Mouse (Mus musculus) myocyte (in vitro differentiated cells): ENCODE data around the gene Fam20c. TPM values are rescaled to one million over a fixed set of nuclear protein-coding genes. Genes with fewer than 3 reads are reported as not detected.

Experiments used
- H3K27me3 ChIP-seq: one replicate; pipeline ENCODE4 v1.6.1; 2011; ENCODE audit not compliant: control insufficient read depth, insufficient read depth, insufficient read length
- H3K36me3 ChIP-seq: one replicate; pipeline ENCODE4 v1.6.1; 2011; ENCODE audit not compliant: control insufficient read depth, insufficient read depth
- H3K4me2 ChIP-seq: one replicate; pipeline ENCODE4 v1.6.1; 2011; ENCODE audit warnings: low read depth, control low read depth
- H3K4me3 ChIP-seq: one replicate; pipeline ENCODE4 v1.5.1; 2011; ENCODE audit warnings: mild to moderate bottlenecking, control low read depth, moderate library complexity
- H3K79me2 ChIP-seq: one replicate; pipeline ENCODE4 v1.6.1; 2011; ENCODE audit not compliant: control insufficient read depth, insufficient read depth
- H3ac ChIP-seq: one replicate; pipeline ENCODE4 v1.6.1; 2011; ENCODE audit not compliant: control insufficient read depth, insufficient read length
- CEBPB ChIP-seq: IDR thresholded peaks from 2 replicates; pipeline ENCODE4 v1.6.1; 2011; ENCODE audit warnings: mild to moderate bottlenecking, moderate library complexity; ENCODE audit not compliant: poor library complexity, insufficient read depth, severe bottlenecking
- E2F4 ChIP-seq: IDR thresholded peaks from one replicate; pipeline ENCODE4 v1.6.1; 2011; ENCODE audit warnings: mild to moderate bottlenecking, control low read depth, moderate library complexity; ENCODE audit not compliant: insufficient read depth
- MAX ChIP-seq: IDR thresholded peaks from one replicate; pipeline ENCODE4 v1.6.1; 2011; ENCODE audit warnings: low read depth, mild to moderate bottlenecking, control low read depth
- MYOD1 ChIP-seq, 3 experiments: IDR thresholded peaks; one replicate each; pipeline ENCODE4 v1.6.1; 2011; ENCODE audit warnings: control low read depth in 2 of 3, low read depth in 2 of 3, mild to moderate bottlenecking in 2 of 3, moderate library complexity in 1 of 3; ENCODE audit not compliant: insufficient read length in 2 of 3, control insufficient read depth in 1 of 3
- MYOG ChIP-seq, 3 experiments: IDR thresholded peaks; one replicate each; pipeline ENCODE4 v1.6.1; 2011; ENCODE audit warnings: control low read depth in 2 of 3, low read depth in 2 of 3, mild to moderate bottlenecking in 2 of 3; ENCODE audit not compliant: insufficient read length in 2 of 3, control insufficient read depth in 1 of 3, insufficient read depth in 1 of 3
- POLR2A ChIP-seq: IDR thresholded peaks from one replicate; pipeline ENCODE4 v1.6.1; 2011; ENCODE audit warnings: low read depth, mild to moderate bottlenecking, control low read depth, moderate library complexity; ENCODE audit not compliant: insufficient read length
- POLR2AphosphoS2 ChIP-seq: IDR thresholded peaks from one replicate; pipeline ENCODE4 v1.6.1; 2011; ENCODE audit warnings: low read depth, control low read depth; ENCODE audit not compliant: insufficient read length
- REST ChIP-seq: IDR thresholded peaks from one replicate; pipeline ENCODE4 v1.6.1; 2011; ENCODE audit warnings: mild to moderate bottlenecking, control low read depth, moderate library complexity; ENCODE audit not compliant: insufficient read depth, insufficient read length
- SRF ChIP-seq: IDR thresholded peaks from one replicate; pipeline ENCODE4 v1.6.1; 2011; ENCODE audit warnings: low read depth; ENCODE audit not compliant: control insufficient read depth, insufficient read length
- TCF12 ChIP-seq: IDR thresholded peaks from one replicate; pipeline ENCODE4 v1.6.1; 2011; ENCODE audit warnings: mild to moderate bottlenecking, control low read depth; ENCODE audit not compliant: poor library complexity, insufficient read depth, severe bottlenecking
- TCF3 ChIP-seq: IDR thresholded peaks from one replicate; pipeline ENCODE4 v1.6.1; 2011; ENCODE audit warnings: low read depth, control low read depth; ENCODE audit not compliant: insufficient read length
- USF1 ChIP-seq: IDR thresholded peaks from one replicate; pipeline ENCODE4 v1.6.1; 2011; ENCODE audit warnings: low read depth, mild to moderate bottlenecking, control low read depth, moderate library complexity
- polyA plus RNA-seq: library from polyadenylated mRNA; unstranded; fragments of >200 nt; fragmentation: generic; extraction: Trizol; gene quantifications from one replicate; pipeline ENCODE4 v1.2.1, GENCODE M21; 2012; ENCODE audit warnings: missing spikeins

Gene Fam20c
- polyA plus RNA-seq, 1 experiment, result 37.5 TPM

- Histone ChIP-seq H3K79me2 (peaks cover 34% of the 10 kb centered on the region), H3ac (no peak overlapping the region), H3K36me3 (peaks cover 6% of the 10 kb centered on the region), H3K4me3 (peak overlapping the region; percentile 66), H3K4me2 (no peak overlapping the region), H3K27me3 (no peaks in the 10 kb centered on the region)
- TF ChIP-seq MYOG (IDR thresholded peaks at IDR 0.05; ENCODE audit: control insufficient read depth in 1 of 3, insufficient read depth in 1 of 3, insufficient read length in 2 of 3, low read depth in 2 of 3), result no peak
- no peak for TF ChIP-seq REST
- TF ChIP-seq SRF, result no peak
- no peak for TF ChIP-seq MYOD1 (IDR thresholded peaks at IDR 0.05; ENCODE audit: control insufficient read depth in 1 of 3, insufficient read length in 2 of 3, low read depth in 2 of 3)
- TF ChIP-seq E2F4, result no peak
- TF ChIP-seq MAX, result no peak
- TF ChIP-seq USF1, result no peak
- TF ChIP-seq TCF3, result no peak
- TF ChIP-seq TCF12, result no peak
- no peak for TF ChIP-seq CEBPB
- no peak for TF ChIP-seq POLR2A
- no peak for TF ChIP-seq POLR2AphosphoS2
These were observed 4.2 kb downstream of the Fam20c start for GRCm38 (mm10) chr5:138758533-138758932.

- Histone ChIP-seq H3K79me2 (peaks cover 28% of the 10 kb centered on the region), H3ac (no peak overlapping the region), H3K27me3 (no peaks in the 10 kb centered on the region), H3K4me3 (no peak overlapping the region), H3K4me2 (no peak overlapping the region), H3K36me3 (peaks cover 9% of the 10 kb centered on the region)
- TF ChIP-seq POLR2A, result no peak
- no peak for TF ChIP-seq E2F4
- no peak for TF ChIP-seq SRF
- TF ChIP-seq REST, result no peak
- TF ChIP-seq MYOD1 (IDR thresholded peaks at IDR 0.05; ENCODE audit: control insufficient read depth in 1 of 3, insufficient read length in 2 of 3, low read depth in 2 of 3), result no peak
- no peak for TF ChIP-seq USF1
- TF ChIP-seq POLR2AphosphoS2, result no peak
- TF ChIP-seq TCF12, result no peak
- no peak for TF ChIP-seq TCF3
- no peak for TF ChIP-seq MYOG (IDR thresholded peaks at IDR 0.05; ENCODE audit: control insufficient read depth in 1 of 3, insufficient read depth in 1 of 3, insufficient read length in 2 of 3, low read depth in 2 of 3)
- TF ChIP-seq MAX, result no peak
These were observed 7.6 kb downstream of the Fam20c start for GRCm38 (mm10) chr5:138761836-138762334.

- TF ChIP-seq POLR2AphosphoS2, result no peak
- TF ChIP-seq REST, result no peak
- TF ChIP-seq E2F4, result no peak
- no peak for TF ChIP-seq MAX
- TF ChIP-seq SRF, result no peak
- no peak for TF ChIP-seq USF1
- TF ChIP-seq TCF12, result no peak
- TF ChIP-seq MYOD1 (IDR thresholded peaks at IDR 0.05; ENCODE audit: control insufficient read depth in 1 of 3, insufficient read length in 2 of 3, low read depth in 2 of 3), result no peak
- no peak for TF ChIP-seq CEBPB
- TF ChIP-seq TCF3, result no peak
- Histone ChIP-seq H3K27me3 (no peaks in the 10 kb centered on the region), H3ac (no peak overlapping the region), H3K4me2 (no peak overlapping the region), H3K4me3 (no peak overlapping the region), H3K79me2 (peaks cover 23% of the 10 kb centered on the region), H3K36me3 (peaks cover 9% of the 10 kb centered on the region)
These were observed 8.0 kb downstream of the Fam20c start for GRCm38 (mm10) chr5:138762361-138762760.

GRCm38 (mm10) chr5:138764601-138765000 is 10.3 kb downstream of the Fam20c start:
- no peak overlapping the region for H3K4me3 ChIP-seq
- H3K79me2 ChIP-seq, result peaks cover 7% of the 10 kb centered on the region
- TF ChIP-seq CEBPB (no peak), POLR2A (no peak), MYOD1 (IDR thresholded peaks at IDR 0.05; ENCODE audit: control insufficient read depth in 1 of 3, insufficient read length in 2 of 3, low read depth in 2 of 3) (no peak)

GRCm38 (mm10) chr5:138767650-138768049 is 13.3 kb downstream of the Fam20c start:
- TF ChIP-seq MYOD1 (IDR thresholded peaks at IDR 0.05; ENCODE audit: control insufficient read depth in 1 of 3, insufficient read length in 2 of 3, low read depth in 2 of 3), result no peak
- no peak for TF ChIP-seq E2F4
- no peak for TF ChIP-seq USF1
- TF ChIP-seq SRF, result no peak
- no peak for TF ChIP-seq POLR2AphosphoS2
- TF ChIP-seq TCF12, result no peak
- TF ChIP-seq REST, result no peak
- no peak for TF ChIP-seq MAX
- no peak for TF ChIP-seq MYOG (IDR thresholded peaks at IDR 0.05; ENCODE audit: control insufficient read depth in 1 of 3, insufficient read depth in 1 of 3, insufficient read length in 2 of 3, low read depth in 2 of 3)
- H3K79me2 ChIP-seq, result no peaks in the 10 kb centered on the region
- peaks cover 3% of the 10 kb centered on the region for H3K36me3 ChIP-seq
- no peak overlapping the region for H3ac ChIP-seq
- no peak overlapping the region for H3K4me2 ChIP-seq
- no peaks in the 10 kb centered on the region for H3K27me3 ChIP-seq
- H3K4me3 ChIP-seq, result no peak overlapping the region

More at GRCm38 (mm10) chr5:138764601-138765000, 10.3 kb downstream of the Fam20c start:
- no peak overlapping the region for H3ac ChIP-seq
- H3K36me3 ChIP-seq, result peaks cover 9% of the 10 kb centered on the region
- H3K4me2 ChIP-seq, result no peak overlapping the region
- no peaks in the 10 kb centered on the region for H3K27me3 ChIP-seq
